Mouse (Mus musculus) layer of hippocampus, adult 2 months (tissue): ENCODE measurements around the gene Npl. TPM values are rescaled to one million over a fixed set of nuclear protein-coding genes. Genes with fewer than 3 reads are reported as not detected.

Experiments used
- DNase-seq, 2 experiments: peaks; one replicate each; pipeline ENCODE4 v3.0.0; 2022; ENCODE audit warnings: low spot score in 2 of 2
- H3K27ac ChIP-seq: fragments of 200-600 bp; 2 replicates; pipeline ENCODE4 v1.8.1; 2022
- H3K4me3 ChIP-seq: fragments of 200-600 bp; 2 replicates; pipeline ENCODE4 v1.8.1; 2022; ENCODE audit warnings: mild to moderate bottlenecking
- CTCF ChIP-seq: fragments of 200-600 bp; conservative IDR thresholded peaks from 2 replicates; pipeline ENCODE4 v1.8.1; 2022; ENCODE audit warnings: antibody characterized with exemption, mild to moderate bottlenecking, moderate library complexity
- total RNA-seq, 2 experiments: library from RNA; stranded (reverse); gene quantifications; 2 replicates each; pipeline ENCODE4 v1.2.3; 2021

Gene Npl
- total RNA-seq, 2 experiments from 2014 or later, result 4.2 to 4.9 TPM

DNA sequence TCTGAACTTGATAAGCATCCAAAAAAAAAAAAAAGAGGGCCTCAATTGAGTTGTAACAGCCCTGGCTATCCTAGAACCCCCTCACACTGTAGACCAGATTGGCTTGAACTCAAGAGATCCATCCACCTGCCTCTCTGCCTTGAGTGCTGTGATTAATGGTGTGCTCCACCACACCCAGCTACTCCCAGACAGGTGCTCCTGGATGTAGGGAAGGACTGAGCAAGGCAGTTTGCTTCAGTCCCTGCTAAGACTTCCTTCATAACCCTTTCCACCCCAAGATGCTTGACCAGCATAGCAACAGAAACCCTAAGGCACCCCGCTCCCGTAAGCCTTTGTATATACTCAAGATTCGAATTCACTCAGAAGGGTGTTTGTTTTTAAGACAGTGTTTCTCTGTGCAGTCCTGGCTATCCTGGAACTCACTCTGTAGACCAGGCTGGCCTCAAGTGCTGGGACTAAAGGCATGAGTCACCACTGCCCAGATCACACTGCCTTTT lies 96.7 kb downstream of the Npl start:
- DNase-seq, result no peak
- Histone ChIP-seq H3K27ac (no peak overlapping the region), H3K4me3 (no peak overlapping the region)
- TF ChIP-seq CTCF, result no peak

Other genes starting within 250 kb of the Npl start
- gene Lamc1, start 217.3 kb downstream of the Npl start, total RNA-seq, result 10 to 100 TPM; 27.0 to 27.2 TPM
- 1 to 10 TPM; 4.8 to 6.3 TPM for gene Shcbp1l, start 124.9 kb downstream of the Npl start, total RNA-seq
- gene Dhx9, start 62.4 kb downstream of the Npl start, total RNA-seq, result 100 to 1,000 TPM; 118 to 120 TPM
- 10 to 100 TPM; 74.0 to 75.2 TPM for gene Rgs8, start 103.0 kb upstream of the Npl start, total RNA-seq
- 1 to 10 TPM; 5.5 TPM for gene Rgs16, start 190.3 kb upstream of the Npl start, total RNA-seq
- gene Rnasel, start 199.4 kb upstream of the Npl start, total RNA-seq, result 1 to 10 TPM; 6.5 to 6.7 TPM